Mouse (Mus musculus) myocyte (in vitro differentiated cells): ENCODE data around the gene Rbm8a.

Source experiments
- CEBPB ChIP-seq: IDR thresholded peaks from 2 replicates; pipeline ENCODE4 v1.6.1; 2011; ENCODE audit warnings: mild to moderate bottlenecking, moderate library complexity; ENCODE audit not compliant: poor library complexity, insufficient read depth, severe bottlenecking
- MAX ChIP-seq: IDR thresholded peaks from one replicate; pipeline ENCODE4 v1.6.1; 2011; ENCODE audit warnings: low read depth, mild to moderate bottlenecking, control low read depth
- MYOD1 ChIP-seq, 3 experiments: IDR thresholded peaks; one replicate each; pipeline ENCODE4 v1.6.1; 2011; ENCODE audit warnings: control low read depth in 2 of 3, low read depth in 2 of 3, mild to moderate bottlenecking in 2 of 3, moderate library complexity in 1 of 3; ENCODE audit not compliant: insufficient read length in 2 of 3, control insufficient read depth in 1 of 3
- MYOG ChIP-seq, 3 experiments: IDR thresholded peaks; one replicate each; pipeline ENCODE4 v1.6.1; 2011; ENCODE audit warnings: control low read depth in 2 of 3, low read depth in 2 of 3, mild to moderate bottlenecking in 2 of 3; ENCODE audit not compliant: insufficient read length in 2 of 3, control insufficient read depth in 1 of 3, insufficient read depth in 1 of 3
- POLR2A ChIP-seq: IDR thresholded peaks from one replicate; pipeline ENCODE4 v1.6.1; 2011; ENCODE audit warnings: low read depth, mild to moderate bottlenecking, control low read depth, moderate library complexity; ENCODE audit not compliant: insufficient read length
- POLR2AphosphoS2 ChIP-seq: IDR thresholded peaks from one replicate; pipeline ENCODE4 v1.6.1; 2011; ENCODE audit warnings: low read depth, control low read depth; ENCODE audit not compliant: insufficient read length
- TCF12 ChIP-seq: IDR thresholded peaks from one replicate; pipeline ENCODE4 v1.6.1; 2011; ENCODE audit warnings: mild to moderate bottlenecking, control low read depth; ENCODE audit not compliant: poor library complexity, insufficient read depth, severe bottlenecking
- USF1 ChIP-seq: IDR thresholded peaks from one replicate; pipeline ENCODE4 v1.6.1; 2011; ENCODE audit warnings: low read depth, mild to moderate bottlenecking, control low read depth, moderate library complexity

DNA sequence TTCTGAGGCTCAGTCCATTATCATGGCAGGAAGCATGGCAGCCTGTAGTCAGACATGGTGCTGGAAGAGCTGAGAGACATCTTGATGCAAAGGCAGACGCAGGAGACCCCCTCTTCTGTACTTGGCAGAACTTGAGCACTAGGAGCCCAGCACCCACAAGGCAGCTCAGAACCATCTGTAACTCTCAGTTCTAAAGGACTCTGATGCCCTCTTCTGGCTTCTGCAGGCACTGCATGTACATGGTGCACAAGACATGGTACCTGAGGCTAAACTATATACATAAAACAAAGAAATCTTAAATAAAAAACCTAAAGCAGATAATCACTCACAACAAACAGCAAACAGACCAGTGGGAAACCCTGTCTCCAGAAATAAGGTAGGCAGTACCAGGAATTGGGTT, 9.5 kb downstream of the Rbm8a start:
- TF ChIP-seq POLR2AphosphoS2 = no peak
- TF ChIP-seq POLR2A = no peak
- TF ChIP-seq TCF12 = no peak
- TF ChIP-seq USF1 = no peak
- TF ChIP-seq MYOD1 (IDR thresholded peaks at IDR 0.05; ENCODE audit: control insufficient read depth in 1 of 3, insufficient read length in 2 of 3, low read depth in 2 of 3) = no peak
- no peak for TF ChIP-seq MYOG (IDR thresholded peaks at IDR 0.05; ENCODE audit: control insufficient read depth in 1 of 3, insufficient read depth in 1 of 3, insufficient read length in 2 of 3, low read depth in 2 of 3)
- TF ChIP-seq MAX = no peak
- no peak for TF ChIP-seq CEBPB
